Mouse (Mus musculus) stomach, postnatal 0 days (tissue): ENCODE measurements at regions not wholly inside any gene's neighbourhood (a gene's known extent, or its start where the extent isn't known, plus 50 kb on each side); places are given as distances from the start of the nearest gene placed in this dataset.

Source experiments
- CTCF ChIP-seq: IDR thresholded peaks from 2 replicates; pipeline ENCODE4 v1.5.1; 2016; ENCODE audit warnings: antibody characterized with exemption, low read depth, mild to moderate bottlenecking, moderate library complexity
- EP300 ChIP-seq: optimal IDR thresholded peaks from 2 replicates; pipeline ENCODE3; 2016; ENCODE audit warnings: antibody characterized with exemption

- TF ChIP-seq CTCF (no peak), EP300 (no peak)
Measured at GRCm38 (mm10) chr4:127843421-127843820, 127.3 kb downstream of the CK137956 start.
